ENCODE assay signal across 1 mouse cellular context in the genomic region with DNA sequence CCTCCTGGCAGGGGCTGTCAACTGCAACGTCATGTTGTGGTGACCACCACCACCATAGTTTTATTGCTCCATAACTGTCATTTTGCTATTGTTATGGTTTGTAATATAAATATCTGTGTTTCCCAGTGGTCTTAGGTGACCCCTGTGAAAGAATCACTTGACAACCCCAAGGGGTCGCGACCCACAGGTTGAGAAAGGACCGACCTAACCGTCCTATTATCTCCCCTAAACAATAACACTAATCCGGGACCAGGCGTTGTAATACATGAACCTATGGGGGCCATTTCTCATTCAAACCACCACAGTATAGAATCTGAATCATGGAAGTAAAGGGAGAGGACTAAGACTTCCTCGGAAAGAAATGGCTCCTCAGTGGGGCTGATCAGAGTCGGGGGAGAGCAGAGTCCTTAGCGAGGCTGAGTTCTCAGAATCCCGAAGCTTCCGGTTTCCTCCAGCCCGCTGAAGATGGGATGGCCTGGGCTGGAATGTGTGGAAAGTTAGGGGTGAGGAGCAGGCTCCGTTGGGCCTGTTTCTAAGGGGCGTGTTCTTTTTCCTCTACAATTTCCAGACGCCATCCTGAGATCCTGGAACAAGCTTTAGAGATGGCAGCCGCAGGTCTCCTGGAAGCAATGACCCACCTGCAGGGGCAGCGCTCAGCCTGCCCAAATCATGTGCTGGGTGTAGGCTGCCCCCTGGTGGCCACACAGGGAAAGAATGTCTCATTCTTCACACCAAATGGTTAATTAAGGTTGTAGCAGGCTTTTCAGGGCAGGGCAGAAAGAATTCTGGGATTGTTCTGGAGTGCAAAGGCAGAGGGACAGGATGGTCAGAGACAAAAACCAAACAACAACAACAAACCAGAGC.
TF ChIP-seq lines count a peak whose summit lies in the region.

No protein-coding gene starts in this region.

TF ChIP-seq in MEL, 35 proteins besides CTCF, POLR2A, EP300 and RAD21 (continued from another document):
- TF ChIP-seq TAL1 (IDR thresholded peaks at IDR 0.05; ENCODE audit: low read length) (no peak), ELF1 (IDR thresholded peaks at IDR 0.05; ENCODE audit: low read depth, low read length) (peak; percentile 40; the same call in 1 of the 2 replicates), NRF1 (IDR thresholded peaks at IDR 0.05; ENCODE audit: insufficient read depth, low read depth, low read length, poor library complexity, severe bottlenecking) (0 out of 2 replicates have a peak, but pooled peaks have one; percentile 21), NELFE (IDR thresholded peaks at IDR 0.05; ENCODE audit: low read depth, low read length) (peak; percentile 27; the same call in 1 of the 2 replicates), USF1 (IDR thresholded peaks at IDR 0.05; ENCODE audit: low read depth, low read length) (peak; percentile 62), MXI1 (IDR thresholded peaks at IDR 0.05; ENCODE audit: low read depth, low read length) (peak; percentile 67), JUND (IDR thresholded peaks at IDR 0.05; ENCODE audit: low read depth, low read length) (0 out of 2 replicates have a peak, but pooled peaks have one; percentile 40), UBTF (IDR thresholded peaks at IDR 0.05; ENCODE audit: borderline replicate concordance, insufficient read depth, low read depth, low read length) (no peak), MYC (IDR thresholded peaks at IDR 0.05; ENCODE audit: low read depth, low read length) (peak; percentile 83), GATA1 (IDR thresholded peaks at IDR 0.05; ENCODE audit: low read depth, low read length) (no peak), E2F4 (IDR thresholded peaks at IDR 0.05; ENCODE audit: borderline replicate concordance, low read depth, low read length) (no peak), HCFC1 (IDR thresholded peaks at IDR 0.05; ENCODE audit: low read depth, low read length) (peak; percentile 59; the same call in 1 of the 2 replicates), SMC3 (IDR thresholded peaks at IDR 0.05; ENCODE audit: low read depth, low read length) (peak; percentile 98), MAFK (IDR thresholded peaks at IDR 0.05; ENCODE audit: borderline replicate concordance, low read depth, low read length) (no peak), ETS1 (IDR thresholded peaks at IDR 0.05; ENCODE audit: low read depth, low read length) (0 out of 2 replicates have a peak, but pooled peaks have one; percentile 29), MEF2A (IDR thresholded peaks at IDR 0.05; ENCODE audit: extremely low read depth, insufficient replicate concordance, low read depth, low read length, poor library complexity, severe bottlenecking) (no peak), ZNF384 (IDR thresholded peaks at IDR 0.05; ENCODE audit: low read depth, low read length) (peak; percentile 51; the same call in 1 of the 2 replicates), BHLHE40 (IDR thresholded peaks at IDR 0.05; ENCODE audit: borderline replicate concordance, low read depth, low read length) (0 out of 2 replicates have a peak, but pooled peaks have one; percentile 54), MAZ (IDR thresholded peaks at IDR 0.05; ENCODE audit: low read depth, low read length) (0 out of 2 replicates have a peak, but pooled peaks have one; percentile 38), POLR2AphosphoS2 (IDR thresholded peaks at IDR 0.05; ENCODE audit: low read length) (no peak), MAX (IDR thresholded peaks at IDR 0.05; ENCODE audit: low read length) (peak; percentile 84)
